Mouse (Mus musculus): ENCODE data around the gene Hps4. TPM values are rescaled to one million over a fixed set of nuclear protein-coding genes. Genes with fewer than 3 reads are reported as not detected.
A peak's percentile ranks its signal among the peaks of the same experiment; 100 is the strongest.

The Hps4 gene
- polyA plus RNA-seq, 1 experiment, result not detected

GRCm38 (mm10) chr5:112369326-112369725 lies 26.4 kb downstream of the Hps4 start:
- Histone ChIP-seq H3K27ac (ENCODE audit: insufficient read depth, low read depth, low read length) (no peak overlapping the region), H3K4me3 (ENCODE audit: insufficient read depth, low read depth, low read length) (no peak overlapping the region), H3K4me1 (ENCODE audit: control insufficient read depth, insufficient read depth, low read length) (peaks cover 32% of the 10 kb centered on the region)
- TF ChIP-seq POLR2A (IDR thresholded peaks at IDR 0.05; ENCODE audit: insufficient read depth, low read depth, low read length) (no peak), CTCF (IDR thresholded peaks at IDR 0.05; ENCODE audit: insufficient read depth, low read depth, low read length) (no peak)
- 80% methylated on average over 13 of the region's 13 CpGs for WGBS

GRCm38 (mm10) chr5:112370236-112370813 lies 27.4 kb downstream of the Hps4 start:
- H3K4me1 ChIP-seq (ENCODE audit: control insufficient read depth, insufficient read depth, low read length), result peaks cover 32% of the 10 kb centered on the region
- 73% methylated on average over 12 of the region's 12 CpGs for WGBS
- no peak overlapping the region for H3K27ac ChIP-seq (ENCODE audit: insufficient read depth, low read depth, low read length)
- TF ChIP-seq CTCF (IDR thresholded peaks at IDR 0.05; ENCODE audit: insufficient read depth, low read depth, low read length) (no peak), POLR2A (IDR thresholded peaks at IDR 0.05; ENCODE audit: insufficient read depth, low read depth, low read length) (no peak)
- no peak overlapping the region for H3K4me3 ChIP-seq (ENCODE audit: insufficient read depth, low read depth, low read length)

DNA sequence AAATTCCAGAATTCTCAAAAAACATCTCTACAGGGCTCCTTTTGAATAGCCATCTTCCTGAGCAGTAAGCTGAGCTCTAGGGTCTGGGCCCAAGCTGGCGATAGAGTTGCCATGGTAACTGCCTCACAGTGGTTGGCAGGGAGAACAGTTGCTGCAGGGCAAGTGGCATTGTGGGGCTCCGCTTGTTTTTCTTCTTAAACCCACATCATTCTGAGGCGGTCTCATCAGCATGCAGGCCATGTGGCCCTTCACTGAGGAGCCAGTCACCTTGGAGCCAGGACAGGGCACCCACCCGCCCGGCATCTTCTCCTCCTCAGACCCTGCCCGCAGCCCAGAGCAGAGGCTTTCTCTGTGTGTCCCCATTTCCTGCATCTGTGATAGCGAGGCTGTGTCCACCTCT lies 29.1 kb downstream of the Hps4 start:
- WGBS, result 26% methylated on average over 7 of the region's 7 CpGs
- peak overlapping the region; percentile 74 for H3K27ac ChIP-seq (ENCODE audit: insufficient read depth, low read depth, low read length)
- H3K4me3 ChIP-seq (ENCODE audit: insufficient read depth, low read depth, low read length), result no peak overlapping the region
- peaks cover 46% of the 10 kb centered on the region for H3K4me1 ChIP-seq (ENCODE audit: control insufficient read depth, insufficient read depth, low read length)
- no peak for TF ChIP-seq CTCF (IDR thresholded peaks at IDR 0.05; ENCODE audit: insufficient read depth, low read depth, low read length)
- no peak for TF ChIP-seq POLR2A (IDR thresholded peaks at IDR 0.05; ENCODE audit: insufficient read depth, low read depth, low read length)

DNA sequence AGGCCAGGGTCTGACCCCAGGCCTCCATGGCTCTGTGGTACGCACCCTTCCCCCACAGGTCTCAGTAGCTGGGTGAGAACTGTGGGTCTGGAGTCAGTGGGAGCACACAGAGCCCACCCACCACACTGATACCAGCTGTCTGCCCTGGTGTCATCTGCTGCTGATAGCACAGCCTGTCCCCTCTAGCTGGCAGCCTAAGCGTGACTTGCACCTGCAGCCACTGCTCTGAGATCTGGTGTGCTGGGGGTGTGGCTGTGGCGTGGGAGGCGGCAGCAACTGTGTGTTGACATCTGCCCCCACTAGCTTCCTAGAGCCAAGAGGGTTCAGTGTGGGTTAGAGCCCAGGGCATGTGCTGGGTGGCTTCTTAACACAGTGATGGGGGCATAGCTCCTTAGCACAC lies 33.2 kb downstream of the Hps4 start:
- Histone ChIP-seq H3K4me3 (ENCODE audit: insufficient read depth, low read depth, low read length) (no peak overlapping the region), H3K27ac (ENCODE audit: insufficient read depth, low read depth, low read length) (peak overlapping the region; percentile 12; the same call in 1 of the 2 replicates), H3K4me1 (ENCODE audit: control insufficient read depth, insufficient read depth, low read length) (peaks cover 43% of the 10 kb centered on the region)
- WGBS, result 56% methylated on average over 4 of the region's 4 CpGs
- TF ChIP-seq POLR2A (IDR thresholded peaks at IDR 0.05; ENCODE audit: insufficient read depth, low read depth, low read length) (no peak), CTCF (IDR thresholded peaks at IDR 0.05; ENCODE audit: insufficient read depth, low read depth, low read length) (no peak)

DNA sequence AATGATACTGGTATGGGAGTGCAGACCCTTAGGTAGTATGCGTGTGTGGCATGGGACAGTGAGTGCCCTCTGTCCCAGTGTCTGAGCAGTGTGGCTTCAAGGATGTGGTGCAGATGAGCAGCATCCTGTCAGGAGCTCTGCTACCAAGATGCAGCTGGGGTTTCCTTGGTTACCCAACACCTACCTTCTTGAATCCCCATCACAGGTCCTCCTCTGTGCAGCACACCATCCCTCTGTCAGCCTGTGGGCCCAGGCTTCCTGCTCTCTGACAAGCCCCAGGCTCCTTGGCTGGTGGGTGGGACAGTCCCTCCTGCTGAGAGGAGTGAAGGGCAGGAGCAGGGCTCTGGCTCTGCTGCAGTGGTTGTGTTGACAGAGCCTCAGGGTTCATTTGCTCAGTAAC lies 34.5 kb downstream of the Hps4 start:
- Histone ChIP-seq H3K27ac (ENCODE audit: insufficient read depth, low read depth, low read length) (peak overlapping the region; percentile 34), H3K4me1 (ENCODE audit: control insufficient read depth, insufficient read depth, low read length) (peaks cover 42% of the 10 kb centered on the region), H3K4me3 (ENCODE audit: insufficient read depth, low read depth, low read length) (no peak overlapping the region)
- WGBS, result 83% methylated on average over 1 of the region's 1 CpGs
- TF ChIP-seq CTCF (IDR thresholded peaks at IDR 0.05; ENCODE audit: insufficient read depth, low read depth, low read length) (no peak), POLR2A (IDR thresholded peaks at IDR 0.05; ENCODE audit: insufficient read depth, low read depth, low read length) (no peak)

DNA sequence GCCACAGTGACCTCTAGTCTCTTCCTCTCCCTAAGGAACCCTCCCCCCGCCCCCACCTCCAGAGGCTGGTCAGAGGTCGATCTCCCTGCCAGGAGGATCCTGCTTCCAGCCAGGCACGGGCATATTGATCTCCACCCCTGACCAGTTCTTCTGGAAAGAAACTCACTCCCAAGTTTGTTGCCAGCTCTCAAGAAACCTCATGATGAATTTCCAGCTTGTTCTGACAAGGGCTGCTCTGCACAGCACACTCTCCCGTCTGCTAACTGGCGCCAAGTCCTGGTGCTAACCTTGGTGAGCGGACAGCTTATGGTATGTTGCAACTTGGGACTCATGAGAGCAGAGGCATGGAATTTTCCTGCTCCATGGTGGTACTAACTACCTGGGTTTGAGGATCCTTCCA lies 35.8 kb downstream of the Hps4 start:
- H3K4me1 ChIP-seq (ENCODE audit: control insufficient read depth, insufficient read depth, low read length), result peaks cover 50% of the 10 kb centered on the region
- H3K27ac ChIP-seq (ENCODE audit: insufficient read depth, low read depth, low read length), result no peak overlapping the region
- 80% methylated on average over 6 of the region's 6 CpGs for WGBS
- no peak overlapping the region for H3K4me3 ChIP-seq (ENCODE audit: insufficient read depth, low read depth, low read length)
- TF ChIP-seq POLR2A (IDR thresholded peaks at IDR 0.05; ENCODE audit: insufficient read depth, low read depth, low read length) (no peak), CTCF (IDR thresholded peaks at IDR 0.05; ENCODE audit: insufficient read depth, low read depth, low read length) (no peak)

DNA sequence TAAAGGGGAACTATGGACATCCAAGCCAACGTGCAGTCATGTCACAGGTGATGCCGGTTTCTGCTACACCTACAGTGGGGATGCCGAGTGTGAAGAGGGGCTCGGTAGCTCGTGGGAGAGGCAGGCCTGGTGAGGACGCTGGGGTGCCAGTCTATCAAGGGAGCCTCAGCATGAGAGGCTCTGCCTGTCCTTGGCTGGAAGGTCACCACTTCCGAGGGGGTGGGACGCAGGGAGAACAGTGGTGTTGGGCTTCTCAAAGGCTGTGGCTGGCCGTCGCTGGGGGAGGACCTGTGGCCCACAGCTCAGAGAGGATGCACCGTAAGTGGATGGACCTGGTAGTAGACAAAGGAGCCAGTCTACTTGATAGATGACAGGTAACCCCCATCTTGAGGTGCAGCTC lies 38.3 kb downstream of the Hps4 start:
- Histone ChIP-seq H3K27ac (ENCODE audit: insufficient read depth, low read depth, low read length) (no peak overlapping the region), H3K4me1 (ENCODE audit: control insufficient read depth, insufficient read depth, low read length) (peaks cover 42% of the 10 kb centered on the region), H3K4me3 (ENCODE audit: insufficient read depth, low read depth, low read length) (no peak overlapping the region)
- TF ChIP-seq CTCF (IDR thresholded peaks at IDR 0.05; ENCODE audit: insufficient read depth, low read depth, low read length) (no peak), POLR2A (IDR thresholded peaks at IDR 0.05; ENCODE audit: insufficient read depth, low read depth, low read length) (no peak)
- 86% methylated on average over 11 of the region's 11 CpGs for WGBS

DNA sequence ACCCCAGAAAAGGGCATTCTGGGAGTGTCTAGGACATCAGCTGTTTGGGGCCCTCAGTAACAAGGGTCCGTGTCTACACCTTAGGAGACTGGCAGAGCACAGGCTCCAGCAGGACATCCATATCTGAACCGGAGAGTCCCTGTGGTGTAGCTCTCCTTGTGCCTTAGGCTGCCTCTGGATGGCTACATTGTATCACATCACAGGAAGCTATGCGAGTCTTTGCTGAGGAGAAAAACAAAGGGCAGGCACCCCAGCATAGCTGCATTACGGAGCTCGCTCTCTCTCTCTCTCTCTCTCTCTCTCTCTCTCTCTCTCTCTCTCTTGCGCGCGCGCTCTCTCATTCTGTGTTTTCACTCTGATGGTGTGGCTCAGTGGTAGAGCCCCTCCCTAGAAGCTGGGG lies 39.2 kb downstream of the Hps4 start:
- peaks cover 37% of the 10 kb centered on the region for H3K4me1 ChIP-seq (ENCODE audit: control insufficient read depth, insufficient read depth, low read length)
- H3K27ac ChIP-seq (ENCODE audit: insufficient read depth, low read depth, low read length), result no peak overlapping the region
- TF ChIP-seq CTCF (IDR thresholded peaks at IDR 0.05; ENCODE audit: insufficient read depth, low read depth, low read length) (no peak), POLR2A (IDR thresholded peaks at IDR 0.05; ENCODE audit: insufficient read depth, low read depth, low read length) (no peak)
- WGBS, result 39% methylated on average over 9 of the region's 9 CpGs
- H3K4me3 ChIP-seq (ENCODE audit: insufficient read depth, low read depth, low read length), result no peak overlapping the region

- WGBS, result 26% methylated on average over 17 of the region's 17 CpGs
- no peak overlapping the region for H3K27ac ChIP-seq (ENCODE audit: insufficient read depth, low read depth, low read length)
- peaks cover 30% of the 10 kb centered on the region for H3K4me1 ChIP-seq (ENCODE audit: control insufficient read depth, insufficient read depth, low read length)
- TF ChIP-seq CTCF (IDR thresholded peaks at IDR 0.05; ENCODE audit: insufficient read depth, low read depth, low read length) (no peak), POLR2A (IDR thresholded peaks at IDR 0.05; ENCODE audit: insufficient read depth, low read depth, low read length) (no peak)
- no peak overlapping the region for H3K4me3 ChIP-seq (ENCODE audit: insufficient read depth, low read depth, low read length)
Measured at GRCm38 (mm10) chr5:112382641-112383330, 39.9 kb downstream of the Hps4 start.

All from olfactory bulb, adult 2 months (tissue).